Mouse (Mus musculus) spleen, adult 2 months (tissue): ENCODE measurements around the gene Synrg. TPM values are rescaled to one million over a fixed set of nuclear protein-coding genes. Genes with fewer than 3 reads are reported as not detected.

Source experiments
- DNase-seq, 2 experiments: peaks; one replicate each; pipeline versions ENCODE4 v3.0.0 to v3.0.0-alpha.2; 2012 to 2021; ENCODE audit warnings: low spot score in 2 of 2, low read depth in 1 of 2
- H3K27ac ChIP-seq: fragments of 200-500 bp; 2 replicates; pipeline ENCODE4 v1.5.1; 2012; ENCODE audit warnings: low read length, inconsistent platforms; ENCODE audit not compliant: insufficient read depth
- H3K27me3 ChIP-seq: fragments of 200-500 bp; 2 replicates; pipeline ENCODE4 v1.6.1; 2012; ENCODE audit warnings: mild to moderate bottlenecking, moderate library complexity, low read length, inconsistent platforms; ENCODE audit not compliant: control insufficient read depth, insufficient read depth
- H3K36me3 ChIP-seq: fragments of 200-500 bp; 2 replicates; pipeline ENCODE4 v1.6.1; 2012; ENCODE audit warnings: mild to moderate bottlenecking, low read length, inconsistent platforms; ENCODE audit not compliant: control insufficient read depth, insufficient read depth
- H3K4me1 ChIP-seq: fragments of 200-500 bp; 2 replicates; pipeline ENCODE4 v1.6.1; 2011; ENCODE audit warnings: inconsistent platforms; ENCODE audit not compliant: control insufficient read depth, insufficient read depth, insufficient read length
- H3K4me3 ChIP-seq: fragments of 200-500 bp; 2 replicates; pipeline ENCODE4 v1.5.1; 2011; ENCODE audit warnings: mild to moderate bottlenecking, inconsistent platforms; ENCODE audit not compliant: insufficient read depth, insufficient read length; ENCODE audit errors: extremely low read depth
- CTCF ChIP-seq: fragments of 200-500 bp; IDR thresholded peaks from 2 replicates; pipeline ENCODE4 v1.5.1; 2011; ENCODE audit warnings: mild to moderate bottlenecking, inconsistent platforms; ENCODE audit not compliant: insufficient read depth, insufficient read length, insufficient replicate concordance; ENCODE audit errors: extremely low read depth
- POLR2A ChIP-seq: fragments of 200-500 bp; IDR thresholded peaks from 2 replicates; pipeline ENCODE4 v1.6.1; 2011; ENCODE audit warnings: low read depth, low read length, inconsistent platforms
- WGBS: fragments of 180-500 bp; shearing (Covaris S2); methylation state at CpG from one replicate; pipeline ENCODE4 v1.1.7; 2018; 5-methylcytosine and 5-hydroxymethylcytosine counted together
- polyA plus RNA-seq: library from polyadenylated mRNA; depleted of rRNA; stranded (reverse); fragments of >200 nt; gene quantifications from 2 replicates; pipeline ENCODE4 v1.2.3, GENCODE M21; 2012

The Synrg gene
- polyA plus RNA-seq, 1 experiment: 19.4 TPM

DNA sequence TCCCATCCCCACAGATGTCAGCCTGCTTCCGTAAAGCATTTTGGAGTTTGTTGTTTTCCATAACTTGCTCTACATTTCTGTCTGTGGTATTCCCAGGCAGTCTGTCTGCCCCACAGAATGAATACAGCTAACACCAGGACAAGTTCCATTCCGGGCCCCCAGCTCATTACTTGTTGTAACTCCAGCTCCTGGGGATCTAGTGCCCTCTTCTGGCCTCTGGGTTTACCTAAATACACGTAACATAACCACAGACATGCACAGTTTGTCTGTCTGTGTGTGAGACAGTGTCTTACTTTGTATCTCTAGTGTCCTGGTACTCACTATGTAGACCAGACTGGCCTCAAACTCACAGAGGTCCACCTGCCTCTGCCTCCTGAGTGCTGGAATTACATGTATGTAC lies 37.0 kb downstream of the Synrg start:
- 96% methylated on average over 3 of the region's 3 CpGs for WGBS
- no peak overlapping the region for H3K27ac ChIP-seq
- TF ChIP-seq CTCF (no peak), POLR2A (no peak)
- no peak overlapping the region for H3K4me3 ChIP-seq
- H3K4me1 ChIP-seq: no peaks in the 10 kb centered on the region
- H3K36me3 ChIP-seq: peaks cover 32% of the 10 kb centered on the region
- H3K27me3 ChIP-seq: no peaks in the 10 kb centered on the region
- DNase-seq: no peak

DNA sequence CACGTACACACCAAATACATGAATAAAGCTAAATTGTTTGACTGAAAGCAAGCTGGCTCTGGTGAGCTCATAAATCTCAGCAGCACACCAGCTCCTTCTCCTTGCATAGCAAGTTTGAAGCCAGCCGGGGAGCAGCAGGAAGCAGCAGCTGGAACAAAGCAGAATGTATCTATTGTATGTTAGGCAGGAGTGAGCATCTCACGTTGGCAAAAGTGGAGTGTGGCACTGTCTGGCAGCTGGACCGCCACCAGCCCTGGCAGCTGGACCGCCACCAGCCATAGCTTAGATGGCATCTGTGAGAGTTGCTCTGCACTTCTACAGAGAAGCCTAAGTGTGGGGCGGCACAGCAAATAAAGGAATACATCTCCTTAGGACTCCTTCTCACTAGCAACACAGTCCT lies 39.8 kb downstream of the Synrg start:
- no peak for DNase-seq
- no peak overlapping the region for H3K4me3 ChIP-seq
- no peak overlapping the region for H3K27ac ChIP-seq
- WGBS: 95% methylated on average over 6 of the region's 6 CpGs
- no peaks in the 10 kb centered on the region for H3K4me1 ChIP-seq
- H3K36me3 ChIP-seq: peaks cover 26% of the 10 kb centered on the region
- TF ChIP-seq POLR2A (no peak), CTCF (no peak)
- H3K27me3 ChIP-seq: no peaks in the 10 kb centered on the region

DNA sequence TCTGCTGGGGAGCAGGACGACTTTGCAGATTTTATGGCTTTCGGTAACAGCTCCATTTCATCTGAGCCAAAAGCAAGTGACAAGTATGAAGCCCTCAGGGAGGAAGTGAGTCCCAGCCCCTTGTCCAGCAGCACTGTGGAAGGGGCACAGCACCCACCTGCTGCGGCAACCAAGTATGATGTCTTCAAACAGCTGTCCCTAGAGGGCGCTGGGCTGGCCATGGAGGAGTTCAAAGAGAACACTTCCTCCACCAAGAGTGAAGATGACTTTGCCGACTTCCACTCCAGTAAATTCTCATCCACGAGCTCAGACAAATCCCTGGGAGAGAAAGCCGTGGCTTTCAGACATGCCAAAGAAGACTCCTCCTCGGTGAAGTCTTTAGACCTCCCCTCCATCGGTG lies 44.8 kb downstream of the Synrg start:
- no peak overlapping the region for H3K27ac ChIP-seq
- peaks cover 31% of the 10 kb centered on the region for H3K36me3 ChIP-seq
- no peak for TF ChIP-seq CTCF
- TF ChIP-seq POLR2A: no peak
- 91% methylated on average over 9 of the region's 9 CpGs for WGBS
- H3K27me3 ChIP-seq: no peaks in the 10 kb centered on the region
- DNase-seq: no peak
- no peaks in the 10 kb centered on the region for H3K4me1 ChIP-seq
- no peak overlapping the region for H3K4me3 ChIP-seq

DNA sequence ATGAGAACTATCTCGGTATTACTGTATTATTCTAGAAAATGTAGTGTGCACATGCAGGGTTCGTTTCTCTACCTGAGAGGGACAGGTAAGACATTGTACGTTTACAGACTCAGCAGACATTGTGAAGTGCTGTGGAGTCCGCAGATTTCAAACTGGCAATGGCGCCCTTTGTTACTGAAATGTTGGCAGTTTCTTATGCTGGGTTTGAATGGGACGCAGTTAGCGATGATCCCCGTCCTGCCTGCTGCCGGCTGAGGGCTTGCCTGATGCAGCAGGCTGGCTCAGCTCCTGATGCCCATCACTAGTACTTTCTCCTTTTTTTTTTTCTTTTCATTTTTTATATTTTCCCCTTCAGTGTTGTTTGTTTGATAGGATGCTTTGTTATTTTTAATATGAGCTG lies 46.2 kb downstream of the Synrg start:
- Histone ChIP-seq H3K27me3 (no peaks in the 10 kb centered on the region), H3K4me3 (no peak overlapping the region), H3K36me3 (peaks cover 27% of the 10 kb centered on the region), H3K27ac (no peak overlapping the region), H3K4me1 (no peaks in the 10 kb centered on the region)
- TF ChIP-seq CTCF (no peak), POLR2A (no peak)
- no peak for DNase-seq
- 95% methylated on average over 9 of the region's 9 CpGs for WGBS

DNA sequence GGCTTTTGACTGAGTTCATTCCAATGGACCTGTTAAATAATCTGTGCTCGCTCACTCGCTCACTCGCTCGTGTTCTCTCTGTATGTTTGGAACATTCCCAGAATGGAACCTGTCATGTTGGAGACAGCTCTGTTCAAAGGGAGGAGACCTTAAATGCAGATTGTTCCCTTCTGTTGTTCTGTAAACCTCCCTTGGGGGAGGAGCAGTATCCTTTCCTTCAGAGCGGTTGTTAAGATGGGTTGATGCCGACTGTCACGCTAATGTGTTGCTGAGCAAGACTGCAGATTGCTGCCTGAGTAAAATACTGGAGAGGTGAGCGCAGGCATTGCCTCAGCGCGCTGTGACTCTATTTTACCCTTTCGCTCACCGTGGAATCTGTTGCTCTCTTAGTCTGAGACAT lies 46.8 kb downstream of the Synrg start:
- Histone ChIP-seq H3K27ac (no peak overlapping the region), H3K4me3 (no peak overlapping the region), H3K36me3 (peaks cover 27% of the 10 kb centered on the region), H3K4me1 (no peaks in the 10 kb centered on the region), H3K27me3 (no peaks in the 10 kb centered on the region)
- no peak for TF ChIP-seq POLR2A
- 92% methylated on average over 12 of the region's 12 CpGs for WGBS
- no peak for DNase-seq

DNA sequence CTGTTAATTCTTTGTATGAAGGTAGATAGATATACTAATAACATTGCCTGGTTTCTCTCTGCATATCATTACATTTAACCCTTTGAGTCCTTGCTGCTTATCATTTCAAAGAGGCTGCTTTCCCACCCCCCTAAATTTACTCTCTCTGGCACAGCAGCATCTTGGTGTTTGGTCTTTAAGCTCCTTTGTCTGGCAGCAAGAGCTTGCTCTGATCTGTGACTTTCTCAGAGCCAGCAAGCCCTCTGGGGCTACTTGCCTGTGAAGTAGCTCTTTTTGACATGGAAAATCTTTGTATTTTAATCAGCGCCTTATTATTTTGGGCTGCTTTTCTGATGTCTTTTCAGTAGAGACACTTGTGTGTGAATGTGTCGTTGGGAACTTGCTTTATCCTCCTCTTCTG lies 47.3 kb downstream of the Synrg start:
- H3K4me3 ChIP-seq: no peak overlapping the region
- H3K36me3 ChIP-seq: peaks cover 26% of the 10 kb centered on the region
- no peak overlapping the region for H3K27ac ChIP-seq
- no peak for TF ChIP-seq CTCF
- no peak for TF ChIP-seq POLR2A
- no peak for DNase-seq
- H3K4me1 ChIP-seq: no peaks in the 10 kb centered on the region
- H3K27me3 ChIP-seq: no peaks in the 10 kb centered on the region
- 91% methylated on average over 2 of the region's 2 CpGs for WGBS

DNA sequence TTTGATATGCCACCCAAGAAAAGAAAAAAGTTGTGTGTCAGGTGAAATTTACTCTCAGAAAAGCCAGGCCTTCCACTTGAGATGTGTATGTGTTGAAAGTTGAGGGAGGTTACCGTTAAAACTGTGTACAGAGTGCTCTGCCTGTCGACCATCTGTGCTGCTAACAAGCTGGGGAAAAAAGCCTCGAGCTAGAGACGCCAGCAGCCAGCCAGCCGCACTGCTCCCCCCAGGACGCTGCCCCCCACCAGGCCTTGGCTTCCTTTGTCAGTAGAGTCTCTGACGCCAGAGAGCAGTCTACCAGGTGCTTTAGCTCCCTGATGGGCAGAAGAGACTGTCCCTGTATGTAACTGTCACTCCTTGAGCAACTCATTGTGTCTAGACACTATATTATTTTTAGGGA lies 48.9 kb downstream of the Synrg start:
- Histone ChIP-seq H3K4me3 (no peak overlapping the region), H3K36me3 (peaks cover 26% of the 10 kb centered on the region), H3K27me3 (no peaks in the 10 kb centered on the region), H3K27ac (no peak overlapping the region), H3K4me1 (no peaks in the 10 kb centered on the region)
- DNase-seq: no peak
- TF ChIP-seq CTCF: no peak
- WGBS: 60% methylated on average over 7 of the region's 7 CpGs
